Mouse (Mus musculus) R1 (cell line): ENCODE results near the gene Acta2.

Source experiments
- DNase-seq: peaks from one replicate; pipeline ENCODE4 v3.0.0-alpha.2; 2018; ENCODE audit warnings: low read depth, low spot score

The Acta2 gene

DNA sequence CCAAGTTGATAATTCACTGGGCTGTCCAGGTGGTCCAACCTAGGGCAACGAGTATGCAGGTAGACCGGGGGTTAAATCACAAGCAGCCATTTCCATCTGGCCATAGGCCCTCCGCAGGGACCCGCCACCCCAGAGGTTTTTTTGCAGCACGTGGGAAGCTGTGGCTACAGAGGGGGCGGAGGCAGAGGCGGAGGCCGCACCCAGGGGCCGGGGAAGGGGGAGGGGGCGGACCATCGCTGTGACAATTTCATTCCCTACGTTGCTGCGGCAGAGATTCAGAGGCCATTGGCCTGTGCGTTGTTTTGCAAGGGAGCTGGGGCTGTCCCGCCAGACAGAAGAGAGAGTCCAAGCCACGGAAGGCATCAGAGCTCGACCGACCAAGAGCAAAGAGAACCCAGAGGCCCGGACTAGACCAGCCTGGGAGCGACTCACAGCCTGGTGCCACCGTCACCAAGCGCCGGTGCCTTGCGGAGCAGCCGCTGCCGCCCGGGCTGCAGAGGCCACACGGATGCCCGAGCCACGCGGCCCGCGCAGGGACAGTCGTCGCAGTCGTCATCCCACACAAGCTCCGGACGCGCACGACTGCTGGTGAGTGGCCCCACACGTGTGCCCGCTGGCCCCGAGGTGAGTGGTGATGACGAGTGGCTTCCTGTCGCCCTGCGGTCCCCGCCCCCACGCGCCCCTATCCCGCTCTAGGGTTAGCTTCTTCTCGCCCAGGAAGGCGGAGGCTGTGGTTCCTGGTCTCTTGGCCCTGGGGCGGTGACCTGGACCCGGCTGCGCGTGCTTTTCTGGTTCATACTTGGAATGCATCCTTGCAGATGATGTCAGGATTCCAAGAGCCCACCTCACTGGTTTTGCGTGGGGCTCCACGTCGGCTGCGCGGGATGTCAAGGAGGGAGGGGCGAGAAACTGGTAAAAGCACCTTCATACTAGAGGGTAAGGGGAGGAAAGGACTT lies 63.1 kb downstream of the Acta2 start, which contains the start of gene Stambpl1:
TSS of gene Stambpl1 (plus strand) at position 222 of the 956 bp plus-strand sequence.
- peak; percentile 67 for DNase-seq

- no peak for DNase-seq
Observed at GRCm38 (mm10) chr19:34191645-34192007, 63.8 kb downstream of the Acta2 start.
